Mouse (Mus musculus): ENCODE data around the gene Gm21882. TPM values are rescaled to one million over a fixed set of nuclear protein-coding genes. Genes with fewer than 3 reads are reported as not detected.
"Not testable (repeated sequence)": the region's sequence is repeated elsewhere in the genome, so short reads cannot be mapped to it uniquely, and the experiment has no call there.

Gene Gm21882
- polyA plus RNA-seq (2014; fragmentation: Nextera tagmentation; extraction: Ambion mirVana): not detected in 2 replicates

GRCm38 (mm10) chrY:40381423-40381822, at the start of gene Gm21882:
TSS of gene Gm21882 (minus strand) at chrY:40381523.
- H3K4me2 ChIP-seq (ENCODE audit: low read depth, low read length); H3K4me3 ChIP-seq (ENCODE audit: low read depth, low read length); H3K9me3 ChIP-seq (ENCODE audit: control insufficient read depth, low read length); ATAC-seq (ENCODE audit: low read depth); H3K36me3 ChIP-seq (ENCODE audit: control insufficient read depth, insufficient read depth, low read length); H3K4me1 ChIP-seq (ENCODE audit: control insufficient read depth, insufficient read depth, low read length); H3K9ac ChIP-seq (replicated peaks; ENCODE audit: low read depth, low read length); H3K27ac ChIP-seq (ENCODE audit: low read depth, low read length); H3K27me3 ChIP-seq (ENCODE audit: control insufficient read depth, insufficient read depth, low read length): not testable (repeated sequence)
- 60% methylated on average over 1 of the region's 1 CpGs for WGBS

Other genes with a start within 250 kb of the Gm21882 start
- gene Gm21865, start 64.6 kb downstream of the Gm21882 start, polyA plus RNA-seq (2014; fragmentation: Nextera tagmentation; extraction: Ambion mirVana): not detected in 2 replicates

Measured in neural tube, embryonic 14.5 days (tissue).